Mouse (Mus musculus): ENCODE measurements around the gene 1700069L16Rik. TPM values are rescaled to one million over a fixed set of nuclear protein-coding genes. Genes with fewer than 3 reads are reported as not detected.

1700069L16Rik gene
- 0.38 TPM in 1 of 2 replicates, not detected in the other for polyA plus RNA-seq (2014; fragmentation: Nextera tagmentation; extraction: Ambion mirVana)

DNA sequence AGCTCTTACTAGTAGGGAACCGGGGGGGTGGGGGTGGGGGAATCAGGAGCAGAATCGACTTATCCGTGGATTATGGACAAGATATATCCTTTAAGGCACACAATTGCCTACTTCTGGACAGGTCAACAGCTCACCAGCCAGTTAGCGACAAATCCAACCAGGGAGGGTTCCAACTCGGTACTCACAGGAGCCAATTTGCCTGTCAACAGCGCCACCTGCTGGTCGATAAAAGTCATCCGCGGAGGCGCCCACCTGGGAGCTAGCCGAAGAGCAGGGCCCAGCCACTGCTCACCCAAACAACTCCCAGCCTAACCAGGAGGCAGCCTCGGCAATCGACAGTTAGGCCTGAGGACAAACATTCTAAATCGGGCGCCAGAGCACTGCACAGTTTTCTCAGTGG, at the start of gene 1700069L16Rik:
1700069L16Rik (minus strand) TSS at position 327 of the 400 bp plus-strand sequence.
- peak; percentile 95 for TF ChIP-seq CTCF (IDR thresholded peaks at IDR 0.05; ENCODE audit: low read depth)
- WGBS, result 6% methylated on average over 15 of the region's 15 CpGs

DNA sequence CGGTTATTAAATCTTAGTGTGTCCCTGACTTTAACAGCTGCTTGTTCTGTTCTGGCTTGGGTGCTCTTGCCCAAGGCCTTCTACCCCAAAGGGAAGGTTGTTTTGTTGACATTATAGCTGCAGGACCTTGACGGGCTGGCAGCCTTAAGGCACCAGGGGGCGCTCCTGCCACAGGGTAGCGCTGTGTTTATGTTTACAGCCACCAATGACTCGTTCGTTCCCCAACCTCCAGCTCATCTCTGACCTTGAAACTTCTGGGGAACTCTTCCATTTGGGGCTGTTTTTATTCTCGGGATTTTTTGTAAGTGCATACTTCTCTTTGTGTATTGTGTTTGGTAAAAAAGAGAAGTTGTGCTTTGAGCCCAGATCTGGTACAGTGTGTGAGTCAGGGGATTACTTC, 49.1 kb upstream of the 1700069L16Rik start:
- WGBS, result 1% methylated on average over 7 of the region's 7 CpGs
- Histone ChIP-seq H3K36me3 (ENCODE audit: insufficient read depth) (peaks cover 43% of the 10 kb centered on the region), H3K27ac (ENCODE audit: low read depth) (no peak overlapping the region)

More for the DNA sequence above, at the start of gene 1700069L16Rik:
- no peaks in the 10 kb centered on the region for H3K4me1 ChIP-seq (ENCODE audit: insufficient read depth)
- no peak within 1 kb of the TSS for H3K4me3 ChIP-seq (ENCODE audit: low read depth, low read length)
- H3K36me3 ChIP-seq (ENCODE audit: insufficient read depth), result no peaks in the 10 kb centered on the region
- peak; percentile 41; the same call in 1 of the 2 replicates for ATAC-seq (ENCODE audit: insufficient read depth)
- peak; percentile 94 for DNase-seq
- H3K9me3 ChIP-seq (ENCODE audit: low read depth, low read length), result no peaks in the 10 kb centered on the region
- H3K27me3 ChIP-seq (ENCODE audit: insufficient read depth, low read length), result no peaks in the 10 kb centered on the region
- no peak within 1 kb of the TSS for H3K27ac ChIP-seq (ENCODE audit: low read depth)
- H3K4me2 ChIP-seq, result no peak within 1 kb of the TSS
- H3K9ac ChIP-seq, result no peak within 1 kb of the TSS

DNA sequence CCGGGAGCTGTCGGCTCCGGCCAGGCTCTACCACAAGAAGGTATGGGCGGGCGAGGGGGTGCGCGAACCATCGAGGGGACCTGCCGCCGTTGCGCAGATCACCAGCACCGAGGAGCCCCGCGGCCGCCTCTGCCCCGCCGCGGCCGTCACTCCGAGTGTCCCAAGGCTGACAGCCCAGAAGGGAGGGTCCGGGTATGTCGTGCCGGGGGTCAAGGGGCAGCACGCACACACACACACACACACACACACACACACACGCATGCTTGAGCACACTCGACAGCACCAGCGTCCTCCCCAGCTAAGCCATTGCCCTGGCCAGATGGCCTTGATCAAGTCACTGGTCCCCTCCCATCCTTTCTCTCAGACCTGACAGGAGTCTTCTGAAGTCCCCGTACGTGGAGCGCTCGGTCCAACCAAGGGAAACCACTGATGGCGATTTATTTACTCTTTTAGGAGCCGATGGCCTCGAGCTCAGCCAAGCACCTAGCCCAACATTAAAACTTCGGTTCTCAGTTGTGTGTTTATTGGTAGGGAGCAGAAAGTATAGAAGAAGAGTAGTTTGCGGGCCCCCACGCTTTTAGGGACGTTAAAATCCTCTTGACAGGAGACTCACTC, 48.4 kb upstream of the 1700069L16Rik start:
- ATAC-seq (ENCODE audit: insufficient read depth) (peak; percentile 25), DNase-seq (no peak)
- no peak for TF ChIP-seq CTCF (IDR thresholded peaks at IDR 0.05; ENCODE audit: low read depth)
- H3K4me2 ChIP-seq, result peak overlapping the region; percentile 95
- under 1% methylated on average over 28 of the region's 38 CpGs for WGBS
- no peaks in the 10 kb centered on the region for H3K4me1 ChIP-seq (ENCODE audit: insufficient read depth)
- peak overlapping the region; percentile 99 for H3K4me3 ChIP-seq (ENCODE audit: low read depth, low read length)
- H3K27me3 ChIP-seq (ENCODE audit: insufficient read depth, low read length), result no peaks in the 10 kb centered on the region
- peak overlapping the region; percentile 99; the same call in 1 of the 2 replicates for H3K27ac ChIP-seq (ENCODE audit: low read depth)
- peak overlapping the region; percentile 65 for H3K9ac ChIP-seq
- peaks cover 43% of the 10 kb centered on the region for H3K36me3 ChIP-seq (ENCODE audit: insufficient read depth)
- no peaks in the 10 kb centered on the region for H3K9me3 ChIP-seq (ENCODE audit: low read depth, low read length)

More for the DNA sequence above, 49.1 kb upstream of the 1700069L16Rik start:
- DNase-seq (peak; percentile 94), ATAC-seq (ENCODE audit: insufficient read depth) (0 out of 2 replicates have a peak, but pooled peaks have one; percentile 18)
- Histone ChIP-seq H3K27me3 (ENCODE audit: insufficient read depth, low read length) (no peaks in the 10 kb centered on the region), H3K4me2 (peak overlapping the region; percentile 95), H3K4me3 (ENCODE audit: low read depth, low read length) (peak overlapping the region; percentile 99), H3K4me1 (ENCODE audit: insufficient read depth) (no peaks in the 10 kb centered on the region), H3K9ac (no peak overlapping the region), H3K9me3 (ENCODE audit: low read depth, low read length) (no peaks in the 10 kb centered on the region)
- TF ChIP-seq CTCF (IDR thresholded peaks at IDR 0.05; ENCODE audit: low read depth), result peak; percentile 97

DNA sequence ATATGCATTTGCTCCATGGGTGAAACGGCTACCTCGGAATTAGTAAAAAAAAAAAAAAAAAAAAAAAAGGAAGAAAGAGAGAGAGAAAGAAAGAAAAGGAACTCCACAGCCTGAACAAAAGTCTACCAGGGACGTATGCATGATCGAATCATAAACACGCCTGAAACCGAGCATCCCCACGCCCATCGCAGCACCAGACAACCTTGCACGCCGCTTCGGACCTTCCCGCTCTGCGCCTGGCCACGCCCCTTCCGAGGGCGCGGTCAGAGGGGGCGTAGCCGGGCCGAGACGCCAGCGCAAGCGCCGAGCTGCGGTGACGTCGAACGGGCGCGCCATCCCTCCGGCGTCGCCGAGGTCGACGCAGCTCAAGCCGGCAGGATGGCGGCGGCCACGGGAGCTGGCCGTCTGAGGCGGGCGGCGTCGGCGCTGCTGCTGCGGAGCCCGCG, 47.9 kb upstream of the 1700069L16Rik start, which contains the start of the genes Sart3 and Iscu:
Sart3 (minus strand) TSS at position 61 of the 446 bp plus-strand sequence.
Iscu (plus strand) TSS at position 299 of the 446 bp plus-strand sequence.
- under 1% methylated on average over 49 of the region's 49 CpGs for WGBS
- ATAC-seq (ENCODE audit: insufficient read depth) (peak; percentile 87), DNase-seq (peak; percentile 99)
- no peak for TF ChIP-seq CTCF (IDR thresholded peaks at IDR 0.05; ENCODE audit: low read depth)
- Histone ChIP-seq H3K27me3 (ENCODE audit: insufficient read depth, low read length) (no peaks in the 10 kb centered on the region), H3K4me1 (ENCODE audit: insufficient read depth) (no peaks in the 10 kb centered on the region), H3K36me3 (ENCODE audit: insufficient read depth) (peaks cover 41% of the 10 kb centered on the region), H3K9ac (peak within 1 kb of the TSS; percentile 92), H3K27ac (ENCODE audit: low read depth) (peak within 1 kb of the TSS; percentile 99), H3K4me2 (peak within 1 kb of the TSS; percentile 95), H3K4me3 (ENCODE audit: low read depth, low read length) (peak within 1 kb of the TSS; percentile 99), H3K9me3 (ENCODE audit: low read depth, low read length) (no peaks in the 10 kb centered on the region)

DNA sequence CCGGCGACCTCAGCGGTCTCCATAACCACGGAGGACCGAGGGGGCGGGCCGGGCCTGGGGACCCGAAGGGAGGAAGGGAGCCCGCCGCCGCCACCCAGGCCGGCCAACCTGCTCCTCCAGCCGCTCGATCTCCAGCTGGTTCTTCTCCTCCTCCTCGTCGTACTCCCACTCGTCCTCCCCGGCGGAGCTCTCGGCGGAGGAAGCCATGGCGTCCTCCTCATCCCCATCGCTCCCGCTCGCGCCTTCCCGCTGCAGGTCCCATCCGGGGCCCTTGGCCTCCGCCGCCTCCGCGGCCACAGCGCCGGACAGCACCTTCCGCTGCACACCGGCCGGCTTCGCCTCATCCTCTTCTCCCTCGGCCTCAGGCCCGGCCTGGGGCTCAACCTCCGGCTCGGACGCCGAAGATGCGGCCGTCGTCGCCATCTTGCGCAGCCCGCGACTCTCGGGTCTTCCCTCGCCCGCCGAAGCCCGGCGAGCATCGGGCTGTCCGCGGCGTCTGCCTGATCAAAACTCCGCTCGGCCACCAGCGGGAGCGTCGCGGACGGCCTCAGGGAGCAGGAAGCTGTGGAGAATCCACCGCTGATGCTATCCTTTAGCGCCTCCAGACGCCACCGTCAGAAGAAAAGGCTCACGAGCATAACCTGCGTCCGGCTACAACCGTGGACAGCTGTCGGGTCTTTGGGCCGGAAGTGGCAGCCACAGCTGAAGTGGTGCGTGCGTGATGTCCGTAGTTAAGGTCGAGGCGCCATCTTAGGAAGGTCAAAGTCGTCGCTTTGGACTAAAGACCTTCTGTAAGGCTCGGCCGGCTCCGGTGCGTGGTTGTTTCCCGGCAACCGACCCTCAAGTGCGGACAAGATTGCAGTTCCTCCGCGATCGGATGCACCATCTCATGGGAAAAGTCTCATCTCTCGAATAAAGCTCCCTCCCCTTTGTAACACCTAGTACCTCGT, 46.9 kb upstream of the 1700069L16Rik start:
- under 1% methylated on average over 94 of the region's 97 CpGs for WGBS
- Histone ChIP-seq H3K4me3 (ENCODE audit: low read depth, low read length) (peak overlapping the region; percentile 99), H3K4me2 (peak overlapping the region; percentile 95), H3K36me3 (ENCODE audit: insufficient read depth) (peaks cover 41% of the 10 kb centered on the region), H3K9me3 (ENCODE audit: low read depth, low read length) (no peaks in the 10 kb centered on the region), H3K27ac (ENCODE audit: low read depth) (peak overlapping the region; percentile 99), H3K27me3 (ENCODE audit: insufficient read depth, low read length) (no peaks in the 10 kb centered on the region), H3K9ac (peak overlapping the region; percentile 92), H3K4me1 (ENCODE audit: insufficient read depth) (no peaks in the 10 kb centered on the region)
- peak; percentile 83 for ATAC-seq (ENCODE audit: insufficient read depth)
- TF ChIP-seq CTCF (IDR thresholded peaks at IDR 0.05; ENCODE audit: low read depth), result no peak
- peak; percentile 94 for DNase-seq

DNA sequence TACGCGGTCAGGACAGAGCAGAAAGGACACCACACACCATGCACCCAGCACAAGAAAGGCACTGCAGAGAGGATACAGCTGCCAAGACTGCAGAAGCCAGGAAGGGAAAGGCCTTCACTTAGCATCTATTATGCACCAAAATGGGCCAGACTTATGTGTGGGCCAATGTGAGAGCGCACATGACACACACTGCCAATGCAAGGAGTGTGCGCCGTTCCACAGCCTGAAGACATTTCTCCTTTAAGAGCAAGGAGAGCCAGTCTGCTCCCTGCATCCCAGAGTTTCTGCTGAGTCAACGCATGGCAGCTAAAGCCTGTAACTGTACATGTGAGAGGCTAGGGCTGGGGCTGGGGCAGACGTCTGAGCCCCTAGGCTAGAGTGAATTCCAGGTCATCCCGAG, 44.2 kb upstream of the 1700069L16Rik start:
- Histone ChIP-seq H3K9ac (no peak overlapping the region), H3K4me3 (ENCODE audit: low read depth, low read length) (no peak overlapping the region), H3K9me3 (ENCODE audit: low read depth, low read length) (no peaks in the 10 kb centered on the region), H3K27me3 (ENCODE audit: insufficient read depth, low read length) (no peaks in the 10 kb centered on the region), H3K4me1 (ENCODE audit: insufficient read depth) (no peaks in the 10 kb centered on the region), H3K27ac (ENCODE audit: low read depth) (no peak overlapping the region), H3K36me3 (ENCODE audit: insufficient read depth) (peaks cover 42% of the 10 kb centered on the region), H3K4me2 (no peak overlapping the region)
- DNase-seq, result no peak
- no peak for TF ChIP-seq CTCF (IDR thresholded peaks at IDR 0.05; ENCODE audit: low read depth)
- no peak for ATAC-seq (ENCODE audit: insufficient read depth)
- WGBS, result 85% methylated on average over 8 of the region's 8 CpGs
